Mouse (Mus musculus) embryo, embryonic 11 days (tissue): Measurements from ENCODE around the gene Ankrd63.
"Not testable (repeated sequence)": the region's sequence is repeated elsewhere in the genome, so short reads cannot be mapped to it uniquely, and the experiment has no call there.

Experiments used
- DNase-seq: peaks from one replicate; pipeline ENCODE4 v3.0.0-alpha.2; 2015

The Ankrd63 gene

DNA sequence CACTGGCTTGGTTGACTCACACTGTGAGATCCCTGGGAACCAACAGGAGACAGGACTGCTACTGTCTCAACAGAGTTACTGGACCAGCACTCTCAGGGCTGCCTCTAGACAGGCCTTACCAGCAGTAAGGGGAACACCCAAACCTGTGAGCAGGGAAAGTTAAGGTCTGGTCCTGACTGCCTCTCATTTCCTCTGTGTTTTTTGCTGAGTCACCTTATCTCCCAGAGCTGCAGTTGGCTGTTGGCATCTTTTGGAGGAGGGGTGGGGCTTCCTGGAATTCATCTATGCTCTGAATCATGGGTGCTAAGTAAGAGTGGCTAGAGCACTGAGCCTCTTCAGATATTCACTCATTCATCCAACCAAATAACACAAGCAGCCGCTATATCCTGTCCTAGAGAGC lies 44.7 kb downstream of the Ankrd63 start:
- no peak for DNase-seq

GRCm38 (mm10) chr2:118658457-118658856 lies 45.3 kb downstream of the Ankrd63 start:
- no peak for DNase-seq

DNA sequence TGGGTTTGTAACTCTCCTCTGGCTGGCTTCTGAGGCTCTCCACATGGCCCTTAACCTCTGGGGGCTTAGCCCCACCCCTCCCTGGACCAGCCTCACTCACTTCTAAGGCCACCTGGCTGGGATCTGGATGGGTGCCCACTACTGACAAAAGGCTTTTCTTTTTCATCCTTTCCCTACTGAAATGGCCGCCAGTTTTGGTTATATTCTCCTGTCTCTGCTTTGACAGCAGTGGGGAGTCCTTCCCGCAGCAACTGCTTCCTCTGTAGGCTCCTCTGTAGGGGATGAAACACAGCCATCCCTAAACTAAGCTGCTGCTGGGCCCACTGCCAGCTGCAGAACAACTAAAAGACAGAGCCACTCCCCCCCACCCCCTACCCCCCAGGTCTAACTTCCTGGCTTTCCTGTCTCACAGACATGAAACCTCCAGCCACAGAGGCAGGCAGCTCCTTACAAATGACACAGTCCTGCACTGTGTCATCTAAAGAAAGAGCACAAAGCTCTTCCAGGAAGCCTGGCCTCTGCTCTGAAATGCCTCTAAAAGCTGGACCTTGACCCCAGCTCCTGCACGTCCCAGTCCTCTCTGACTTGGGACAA lies 47.0 kb downstream of the Ankrd63 start:
- peak; percentile 11 for DNase-seq

DNA sequence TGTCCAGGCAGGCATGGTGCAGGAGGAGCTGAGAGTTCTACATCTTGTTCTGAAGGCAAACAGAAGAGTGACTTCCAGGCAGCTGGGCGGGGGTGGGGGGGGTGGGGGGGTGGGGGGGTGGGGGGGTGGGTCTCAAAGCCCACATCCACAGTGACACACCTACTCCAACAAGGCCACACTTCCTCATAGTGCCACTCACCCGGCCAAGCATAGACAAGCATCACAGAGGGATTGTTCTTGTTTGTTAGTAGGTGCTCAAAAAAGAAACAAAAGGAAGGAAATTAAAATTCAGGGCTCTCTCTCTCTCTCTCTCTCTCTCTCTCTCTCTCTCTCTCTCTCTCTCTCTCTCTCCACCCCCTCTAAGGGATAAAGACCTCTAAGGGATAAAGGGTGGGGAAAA lies 53.1 kb downstream of the Ankrd63 start:
- not testable (repeated sequence) for DNase-seq
